35 mouse cellular contexts compared by ENCODE assay signal in genomic region chr6:56376359-56376758, GRCm38 (mm10).
"Had no signal": no experiment of that assay in that cellular context is flagged by ENCODE, and none has a peak within 500 bp of the region (broad histone marks: within the 10 kb centered on the region; RNA-seq: fewer than 3 reads in every experiment).

No protein-coding gene starts in this region.

- H3K27ac ChIP-seq: heart, embryonic 10.5 days; heart, embryonic 13.5 days; heart, embryonic 15.5 days; hindbrain, embryonic 10.5 days; hindbrain, embryonic 12.5 days; hindbrain, embryonic 13.5 days; hindbrain, embryonic 14.5 days; hindbrain, embryonic 15.5 days; hindbrain, postnatal 0 days; intestine, embryonic 15.5 days; kidney, embryonic 15.5 days; kidney, postnatal 0 days; layer of hippocampus, adult 2 months; left cerebral cortex, adult 2 months had no signal

- H3K9me3 ChIP-seq: heart, embryonic 10.5 days; heart, embryonic 12.5 days; heart, embryonic 13.5 days; heart, embryonic 15.5 days; hindbrain, embryonic 10.5 days; hindbrain, embryonic 12.5 days; hindbrain, embryonic 13.5 days; hindbrain, embryonic 15.5 days; intestine, embryonic 15.5 days; kidney, embryonic 15.5 days had no signal

- ATAC-seq: hindbrain, embryonic 16.5 days; hindbrain, postnatal 0 days; inflammation-experienced regulatory T-cells, adult 6 months; intestine, embryonic 15.5 days; intestine, embryonic 16.5 days; intestine, postnatal 0 days had no signal

- DNase-seq: heart, postnatal 10 days; heart, postnatal 14 days; heart, postnatal 36 days; heart, postnatal 4 days; kidney, adult 11 months; kidney, adult 18-20 months; kidney, adult 2 months; kidney, adult 8-10 months; kidney, adult 9 months; kidney, postnatal 10 days; kidney, postnatal 14 days; kidney, postnatal 25 days; kidney, postnatal 36 days; kidney, postnatal 4 days; layer of hippocampus, adult 9-11 months; layer of hippocampus, postnatal 36 days had no signal

- H3K27me3 ChIP-seq: heart, embryonic 12.5 days; heart, embryonic 13.5 days; heart, embryonic 15.5 days; hindbrain, embryonic 12.5 days; hindbrain, embryonic 13.5 days; hindbrain, embryonic 15.5 days; intestine, embryonic 15.5 days; kidney, embryonic 15.5 days had no signal

- H3K36me3 ChIP-seq: heart, embryonic 10.5 days; heart, embryonic 12.5 days; heart, embryonic 13.5 days; heart, embryonic 15.5 days; hindbrain, embryonic 10.5 days; hindbrain, embryonic 12.5 days; hindbrain, embryonic 13.5 days; hindbrain, embryonic 15.5 days; intestine, embryonic 15.5 days; kidney, embryonic 15.5 days had no signal

- H3K4me1 ChIP-seq: hindbrain, embryonic 10.5 days; intestine, embryonic 15.5 days had no signal

- H3K9ac ChIP-seq: heart, embryonic 12.5 days; heart, embryonic 13.5 days; heart, embryonic 15.5 days; hindbrain, embryonic 12.5 days; hindbrain, embryonic 13.5 days; hindbrain, embryonic 14.5 days; hindbrain, embryonic 15.5 days; intestine, embryonic 15.5 days; kidney, embryonic 15.5 days had no signal

- H3K4me2 ChIP-seq: heart, embryonic 12.5 days; heart, embryonic 13.5 days; heart, embryonic 15.5 days; hindbrain, embryonic 12.5 days; hindbrain, embryonic 13.5 days; hindbrain, embryonic 14.5 days; hindbrain, embryonic 15.5 days; intestine, embryonic 15.5 days; kidney, embryonic 15.5 days had no signal

- H3K4me3 ChIP-seq: heart, embryonic 10.5 days; heart, embryonic 12.5 days; heart, embryonic 13.5 days; heart, embryonic 15.5 days; hindbrain, embryonic 10.5 days; hindbrain, embryonic 12.5 days; hindbrain, embryonic 13.5 days; hindbrain, embryonic 15.5 days; intestine, embryonic 15.5 days; kidney, embryonic 15.5 days; layer of hippocampus, adult 2 months; left cerebral cortex, adult 2 months had no signal
